Mouse (Mus musculus): ENCODE data around the gene Cntn4. TPM values are rescaled to one million over a fixed set of nuclear protein-coding genes. Genes with fewer than 3 reads are reported as not detected.
A peak's percentile ranks its signal among the peaks of the same experiment; 100 is the strongest.

Gene Cntn4
- polyA plus RNA-seq, 1 experiment from 2014 or later = 0.11 TPM

- no peaks in the 10 kb centered on the region for H3K4me1 ChIP-seq
- no peaks in the 10 kb centered on the region for H3K9me3 ChIP-seq (replicated peaks)
- no peaks in the 10 kb centered on the region for H3K36me3 ChIP-seq
- H3K27ac ChIP-seq = no peak overlapping the region
- H3K4me2 ChIP-seq = no peak overlapping the region
- no peak for ATAC-seq
- H3K27me3 ChIP-seq (replicated peaks) = no peaks in the 10 kb centered on the region
- H3K9ac ChIP-seq = no peak overlapping the region
- no peak overlapping the region for H3K4me3 ChIP-seq
- 56% methylated on average over 5 of the region's 5 CpGs for WGBS (ENCODE audit: insufficient replicate concordance)
Measured at GRCm38 (mm10) chr6:106621188-106621749, 943.8 kb downstream of the Cntn4 start.

GRCm38 (mm10) chr6:106643026-106643425 is 965.6 kb downstream of the Cntn4 start:
- H3K36me3 ChIP-seq = no peaks in the 10 kb centered on the region
- WGBS (ENCODE audit: insufficient replicate concordance) = 60% methylated on average over 3 of the region's 3 CpGs

GRCm38 (mm10) chr6:106645496-106646211 is 968.2 kb downstream of the Cntn4 start:
- Histone ChIP-seq H3K27me3 (replicated peaks) (no peaks in the 10 kb centered on the region), H3K9ac (no peak overlapping the region), H3K4me2 (no peak overlapping the region), H3K27ac (no peak overlapping the region), H3K36me3 (no peaks in the 10 kb centered on the region), H3K4me1 (no peaks in the 10 kb centered on the region), H3K4me3 (no peak overlapping the region), H3K9me3 (replicated peaks) (no peaks in the 10 kb centered on the region)
- 35% methylated on average over 5 of the region's 5 CpGs for WGBS (ENCODE audit: insufficient replicate concordance)
- ATAC-seq = no peak

More at GRCm38 (mm10) chr6:106643026-106643425, 965.6 kb downstream of the Cntn4 start:
- H3K27ac ChIP-seq = no peak overlapping the region
- no peaks in the 10 kb centered on the region for H3K9me3 ChIP-seq (replicated peaks)
- no peak overlapping the region for H3K4me3 ChIP-seq
- H3K9ac ChIP-seq = no peak overlapping the region
- H3K4me1 ChIP-seq = no peaks in the 10 kb centered on the region
- H3K27me3 ChIP-seq (replicated peaks) = no peaks in the 10 kb centered on the region
- no peak overlapping the region for H3K4me2 ChIP-seq
- ATAC-seq = no peak

GRCm38 (mm10) chr6:106646945-106647344 is 969.5 kb downstream of the Cntn4 start:
- Histone ChIP-seq H3K36me3 (no peaks in the 10 kb centered on the region), H3K9me3 (replicated peaks) (no peaks in the 10 kb centered on the region), H3K4me3 (no peak overlapping the region), H3K4me1 (no peaks in the 10 kb centered on the region), H3K4me2 (no peak overlapping the region), H3K9ac (no peak overlapping the region), H3K27me3 (replicated peaks) (no peaks in the 10 kb centered on the region), H3K27ac (no peak overlapping the region)
- no peak for ATAC-seq
- 45% methylated on average over 4 of the region's 4 CpGs for WGBS (ENCODE audit: insufficient replicate concordance)

GRCm38 (mm10) chr6:106663780-106664651 is 986.6 kb downstream of the Cntn4 start:
- no peak for ATAC-seq
- Histone ChIP-seq H3K4me2 (no peak overlapping the region), H3K9ac (no peak overlapping the region), H3K4me1 (no peaks in the 10 kb centered on the region), H3K4me3 (no peak overlapping the region), H3K9me3 (replicated peaks) (no peaks in the 10 kb centered on the region), H3K36me3 (no peaks in the 10 kb centered on the region), H3K27ac (no peak overlapping the region), H3K27me3 (replicated peaks) (no peaks in the 10 kb centered on the region)
- 24% methylated on average over 6 of the region's 6 CpGs for WGBS (ENCODE audit: insufficient replicate concordance)

GRCm38 (mm10) chr6:106675581-106675980 is 998.1 kb downstream of the Cntn4 start:
- no peak overlapping the region for H3K4me2 ChIP-seq
- H3K4me1 ChIP-seq = no peaks in the 10 kb centered on the region
- 73% methylated on average over 8 of the region's 8 CpGs for WGBS (ENCODE audit: insufficient replicate concordance)
- no peak overlapping the region for H3K9ac ChIP-seq
- H3K36me3 ChIP-seq = no peaks in the 10 kb centered on the region
- no peak overlapping the region for H3K27ac ChIP-seq
- ATAC-seq = no peak
- H3K9me3 ChIP-seq (replicated peaks) = no peaks in the 10 kb centered on the region
- H3K4me3 ChIP-seq = no peak overlapping the region
- H3K27me3 ChIP-seq (replicated peaks) = no peaks in the 10 kb centered on the region

- no peaks in the 10 kb centered on the region for H3K9me3 ChIP-seq (replicated peaks)
- H3K4me1 ChIP-seq = no peaks in the 10 kb centered on the region
- H3K4me2 ChIP-seq = no peak overlapping the region
- no peaks in the 10 kb centered on the region for H3K36me3 ChIP-seq
- WGBS (ENCODE audit: insufficient replicate concordance) = 52% methylated on average over 3 of the region's 3 CpGs
- no peak overlapping the region for H3K4me3 ChIP-seq
- no peak overlapping the region for H3K27ac ChIP-seq
- no peaks in the 10 kb centered on the region for H3K27me3 ChIP-seq (replicated peaks)
- no peak for ATAC-seq
- H3K9ac ChIP-seq = no peak overlapping the region
Measured at GRCm38 (mm10) chr6:106701931-106702330, 1024.5 kb downstream of the Cntn4 start.

GRCm38 (mm10) chr6:106705506-106706035 is 1028.1 kb downstream of the Cntn4 start:
- no peaks in the 10 kb centered on the region for H3K36me3 ChIP-seq
- H3K4me3 ChIP-seq = no peak overlapping the region
- no peaks in the 10 kb centered on the region for H3K27me3 ChIP-seq (replicated peaks)
- no peaks in the 10 kb centered on the region for H3K9me3 ChIP-seq (replicated peaks)
- no peak overlapping the region for H3K4me2 ChIP-seq
- no peak overlapping the region for H3K9ac ChIP-seq
- H3K4me1 ChIP-seq = no peaks in the 10 kb centered on the region
- H3K27ac ChIP-seq = no peak overlapping the region
- ATAC-seq = no peak
- WGBS (ENCODE audit: insufficient replicate concordance) = 27% methylated on average over 3 of the region's 3 CpGs

GRCm38 (mm10) chr6:106725642-106726041 is 1048.2 kb downstream of the Cntn4 start:
- Histone ChIP-seq H3K4me1 (no peaks in the 10 kb centered on the region), H3K4me2 (peak overlapping the region; percentile 15), H3K36me3 (no peaks in the 10 kb centered on the region), H3K9ac (no peak overlapping the region), H3K27ac (no peak overlapping the region), H3K4me3 (no peak overlapping the region), H3K27me3 (replicated peaks) (no peaks in the 10 kb centered on the region), H3K9me3 (replicated peaks) (no peaks in the 10 kb centered on the region)
- WGBS (ENCODE audit: insufficient replicate concordance) = 46% methylated on average over 4 of the region's 4 CpGs
- no peak for ATAC-seq

- Histone ChIP-seq H3K4me3 (no peak overlapping the region), H3K9ac (no peak overlapping the region), H3K9me3 (replicated peaks) (no peaks in the 10 kb centered on the region), H3K4me1 (no peaks in the 10 kb centered on the region), H3K27ac (no peak overlapping the region), H3K4me2 (peak overlapping the region; percentile 15; the same call in 1 of the 2 replicates), H3K36me3 (no peaks in the 10 kb centered on the region), H3K27me3 (replicated peaks) (no peaks in the 10 kb centered on the region)
- WGBS (ENCODE audit: insufficient replicate concordance) = 26% methylated on average over 6 of the region's 6 CpGs
- no peak for ATAC-seq
Measured at GRCm38 (mm10) chr6:106726078-106726477, 1048.6 kb downstream of the Cntn4 start.

GRCm38 (mm10) chr6:106727703-106728102 is 1050.2 kb downstream of the Cntn4 start:
- ATAC-seq = no peak
- Histone ChIP-seq H3K27me3 (replicated peaks) (no peaks in the 10 kb centered on the region), H3K27ac (no peak overlapping the region), H3K4me1 (no peaks in the 10 kb centered on the region), H3K4me3 (no peak overlapping the region), H3K9ac (no peak overlapping the region), H3K36me3 (no peaks in the 10 kb centered on the region), H3K9me3 (replicated peaks) (no peaks in the 10 kb centered on the region), H3K4me2 (no peak overlapping the region)
- WGBS (ENCODE audit: insufficient replicate concordance) = 14% methylated on average over 1 of the region's 1 CpGs
